Mouse (Mus musculus) gastrocnemius, postnatal 14 days (tissue): ENCODE data around the gene Elmo2. TPM values are rescaled to one million over a fixed set of nuclear protein-coding genes. Genes with fewer than 3 reads are reported as not detected.
A peak's percentile ranks its signal among the peaks of the same experiment; 100 is the strongest.

ENCODE experiments used
- DNase-seq: peaks from one replicate; pipeline ENCODE4 v3.0.0; 2021; ENCODE audit warnings: mixed read lengths
- intact Hi-C: fragments of 180-260 bp; cut with DNase I; formaldehyde crosslinking; loops from one replicate; pipeline ENCODE4 v1.15.1; 2025; ENCODE audit warnings: low total_unique reads
- total RNA-seq, 2 experiments: library from RNA; stranded (reverse); gene quantifications; 2 replicates each; pipeline ENCODE4 v1.2.3; 2021

Gene Elmo2
- total RNA-seq, 2 experiments from 2014 or later, result 16.7 to 19.6 TPM

DNA sequence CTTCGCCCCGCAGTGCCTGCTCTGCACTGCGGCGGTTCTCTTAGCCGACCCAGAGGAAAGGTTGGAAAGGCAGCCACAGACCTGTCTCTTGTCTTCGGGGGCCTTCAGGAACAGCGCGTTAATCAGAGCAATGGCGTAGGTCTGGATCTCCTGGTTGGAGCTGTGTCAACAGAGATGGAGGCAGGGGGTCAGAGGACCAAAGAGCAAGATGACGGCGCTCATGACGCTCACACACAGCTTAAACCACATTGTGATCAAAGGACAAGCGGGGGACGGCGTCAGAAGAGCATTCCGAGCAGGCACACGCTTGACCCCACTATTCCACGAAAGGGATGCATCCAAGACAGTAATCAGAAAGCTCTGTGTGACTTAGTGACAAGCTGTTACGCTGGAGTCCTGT lies 21.5 kb downstream of the Elmo2 start:
- intact Hi-C loops, result no loop called here
- no peak for DNase-seq

DNA sequence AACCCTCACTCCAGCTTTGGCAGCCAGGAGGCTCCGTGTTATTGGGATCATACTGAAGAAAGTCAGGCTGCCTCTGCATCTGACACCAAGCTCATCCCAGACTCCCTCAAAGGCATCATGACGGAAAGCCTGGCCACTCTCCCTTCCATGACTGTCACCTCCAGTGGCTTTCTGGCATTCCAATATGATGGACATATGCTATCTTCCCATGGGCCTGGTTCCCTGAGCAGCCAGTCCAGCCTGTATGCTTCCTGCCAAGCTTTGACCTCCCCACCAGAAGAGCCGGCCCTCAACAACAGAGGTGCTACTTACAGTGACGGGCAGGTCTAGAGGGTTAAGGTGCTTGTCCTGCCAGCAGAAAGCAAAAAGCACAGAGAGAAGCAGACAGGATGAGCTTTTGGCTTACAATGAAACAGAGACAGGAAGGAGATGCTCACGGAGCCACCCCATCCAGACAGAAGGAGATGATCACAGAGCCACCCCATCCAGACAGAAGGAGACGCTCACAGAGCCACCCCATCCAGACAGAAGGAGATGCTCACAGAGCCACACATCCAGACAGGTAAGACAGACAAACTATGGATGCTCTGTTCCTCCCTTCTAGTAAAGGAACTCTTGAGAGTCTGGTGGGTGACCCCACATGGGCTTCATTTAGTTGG lies 22.8 kb downstream of the Elmo2 start:
- no peak for DNase-seq
- intact Hi-C loops, result no loop called here

- DNase-seq, result no peak
- intact Hi-C loops, result no loop called here
Measured at GRCm38 (mm10) chr2:165301409-165301808, 24.9 kb downstream of the Elmo2 start.

GRCm38 (mm10) chr2:165300885-165301284 lies 25.4 kb downstream of the Elmo2 start:
- no peak for DNase-seq
- intact Hi-C loops, result no loop called here

DNA sequence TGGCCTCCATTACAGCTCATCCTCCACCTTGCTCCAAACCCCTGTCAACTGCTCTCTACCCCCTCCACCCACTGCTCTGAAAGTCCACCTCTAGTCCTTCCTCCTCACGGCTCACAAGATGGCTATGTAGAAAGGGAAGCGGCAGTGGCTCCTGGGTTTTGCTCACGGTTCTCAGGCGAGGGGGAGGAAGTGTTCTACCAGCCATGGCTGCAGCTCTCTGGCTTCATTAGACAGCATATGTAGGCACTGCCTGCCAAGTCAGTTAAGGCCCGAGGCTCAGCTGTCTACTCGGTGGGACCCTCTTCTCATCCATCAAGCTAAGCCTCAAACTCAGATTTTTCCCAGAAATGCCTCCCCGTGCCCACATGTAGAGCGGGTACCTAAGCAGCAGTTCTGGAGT lies 25.9 kb downstream of the Elmo2 start:
- no peak for DNase-seq
- intact Hi-C loops, result no loop called here

- intact Hi-C loops, result no loop called here
- no peak for DNase-seq
Measured at GRCm38 (mm10) chr2:165297429-165297828, 28.9 kb downstream of the Elmo2 start.

GRCm38 (mm10) chr2:165296571-165296970 lies 29.7 kb downstream of the Elmo2 start:
- intact Hi-C loops, result no loop called here
- DNase-seq, result peak; percentile 56

DNA sequence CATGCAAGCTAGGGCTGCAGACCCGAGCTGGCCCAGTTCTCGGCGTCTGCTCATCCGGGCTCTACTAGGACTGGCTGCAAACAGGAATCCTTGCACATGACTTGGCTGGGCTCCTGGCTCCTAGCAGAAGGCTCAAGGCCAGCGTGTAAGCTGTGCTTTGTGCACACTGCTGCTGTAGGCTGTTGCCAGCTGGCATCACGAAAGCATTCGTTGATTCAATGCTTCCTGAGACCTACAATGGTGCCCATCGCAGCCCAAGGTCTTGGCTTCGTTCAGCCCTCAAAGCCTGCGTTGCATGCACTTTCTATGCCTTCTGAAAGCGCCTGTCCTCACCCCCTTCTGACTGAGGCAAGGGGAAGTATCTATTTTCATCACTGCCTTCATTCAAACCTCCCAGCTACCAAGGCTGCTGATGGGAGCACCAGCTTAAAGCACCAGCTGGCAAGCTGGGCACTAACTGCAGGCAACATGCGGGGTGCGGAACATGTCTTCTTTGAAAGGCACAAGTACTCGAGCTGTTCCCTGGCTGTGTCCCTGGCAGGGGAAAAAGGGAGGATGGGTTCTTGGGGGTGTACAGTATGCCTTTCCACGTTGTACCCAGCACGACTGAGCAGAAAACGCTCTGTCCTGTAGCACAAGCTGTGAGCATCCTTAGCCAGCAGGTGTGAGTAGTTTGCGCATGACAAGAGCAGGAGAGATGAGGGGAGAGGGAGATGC lies 37.8 kb downstream of the Elmo2 start:
- intact Hi-C loops, result no loop called here
- DNase-seq, result peak; percentile 85

DNA sequence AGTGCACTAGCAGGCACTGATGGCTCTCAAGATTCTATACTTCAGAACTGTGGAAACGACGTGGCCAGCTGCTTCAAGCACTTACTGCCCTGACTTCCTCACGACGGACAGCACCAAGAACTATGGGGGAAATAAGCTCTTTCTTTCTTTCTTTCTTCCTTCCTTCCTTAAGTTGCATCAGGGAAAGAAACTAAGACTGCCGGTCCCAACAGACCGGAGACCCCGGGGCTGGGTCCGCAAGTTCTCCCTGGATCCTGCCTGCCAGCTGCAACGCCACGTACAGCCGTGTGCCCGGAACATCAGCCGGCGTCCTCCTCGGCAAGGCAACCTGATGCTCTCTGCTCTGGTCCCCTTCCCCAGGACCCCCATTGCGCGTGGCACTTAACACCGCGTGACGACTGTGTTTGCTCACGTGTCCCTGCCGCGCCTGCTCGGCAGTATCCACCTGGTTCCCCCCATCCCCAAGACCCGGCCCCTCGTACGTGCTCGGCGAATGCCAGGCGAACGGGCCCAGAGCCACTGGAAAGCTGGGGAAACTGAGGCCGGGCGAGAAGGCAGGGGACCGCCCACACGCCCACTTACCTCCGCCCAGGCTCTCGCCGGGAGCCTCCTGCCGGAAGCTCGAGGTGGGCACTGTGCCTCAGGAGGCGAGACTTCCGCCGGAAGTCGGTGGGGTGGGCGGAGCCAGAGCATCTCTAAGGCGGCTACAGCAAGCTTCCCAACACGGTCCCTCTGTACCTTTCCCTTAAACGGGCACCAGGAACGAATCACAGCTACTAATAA lies 38.9 kb downstream of the Elmo2 start, which contains the start of gene Slc35c2:
Slc35c2 (minus strand) TSS at position 668 of the 783 bp plus-strand sequence.
- intact Hi-C loops, result no loop called here
- peak; percentile 91 for DNase-seq

DNA sequence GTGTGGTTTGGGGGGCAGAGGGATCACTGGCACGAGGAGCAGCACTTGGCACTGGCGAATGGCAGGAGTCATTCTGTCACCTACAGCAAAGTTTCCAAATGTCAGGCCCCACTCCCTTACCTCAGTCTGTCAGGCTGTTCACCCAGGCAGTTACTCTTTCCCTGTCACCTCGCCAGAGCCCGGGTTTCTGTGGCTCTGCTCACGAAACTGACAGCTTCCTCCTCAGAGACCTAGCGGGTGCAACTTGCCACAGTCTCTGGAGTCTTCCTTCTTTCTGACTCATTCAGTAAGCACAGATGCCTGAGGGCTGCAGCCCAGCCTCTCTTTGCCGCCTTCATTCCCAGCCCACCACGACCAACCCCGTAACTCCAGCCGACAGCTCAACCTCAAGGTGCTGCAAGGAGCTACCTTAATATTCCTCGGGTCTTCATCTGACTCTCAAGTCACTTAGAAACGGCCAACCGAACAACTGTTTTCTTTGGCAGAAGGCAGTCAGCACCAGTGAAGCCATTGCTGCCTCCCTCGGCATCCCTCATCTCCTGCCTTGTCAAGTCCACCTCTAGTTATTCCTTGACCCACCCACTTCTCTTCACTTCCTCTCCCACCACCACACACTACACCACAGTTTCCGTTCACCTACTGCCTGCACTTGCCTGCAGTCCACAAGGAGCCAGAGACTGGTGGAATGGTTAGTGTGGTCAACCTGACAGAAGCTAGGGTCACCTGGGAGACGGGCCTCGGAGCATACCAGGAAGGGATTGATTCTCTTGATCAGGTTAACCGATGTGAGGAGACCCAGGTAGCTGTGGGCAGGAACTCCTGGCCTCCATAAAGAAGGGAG lies 39.7 kb downstream of the Elmo2 start:
- intact Hi-C loops, result no loop called here
- DNase-seq, result no peak

DNA sequence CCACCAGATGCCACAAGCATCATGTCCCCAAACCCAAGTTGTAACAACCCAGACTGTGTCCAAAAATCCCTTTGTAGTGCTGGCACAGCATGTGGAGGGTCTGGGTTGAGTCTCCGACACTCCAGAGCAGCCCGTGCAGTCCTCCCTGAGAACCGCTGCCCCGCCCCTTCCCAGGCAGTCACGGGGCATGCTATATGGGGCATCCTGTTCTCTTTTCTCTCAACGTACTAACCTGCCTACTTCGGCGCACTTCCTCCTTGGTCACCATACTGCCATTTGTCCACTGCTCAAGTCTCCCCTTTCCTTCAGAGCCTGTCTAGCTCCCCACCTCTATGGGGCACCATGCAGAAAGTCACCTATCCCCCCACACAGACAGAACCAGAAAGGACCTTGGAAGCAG lies 40.7 kb downstream of the Elmo2 start:
- DNase-seq, result no peak
- intact Hi-C loops, result no loop called here

GRCm38 (mm10) chr2:165285034-165285433 lies 41.2 kb downstream of the Elmo2 start:
- intact Hi-C loops, result no loop called here
- DNase-seq, result no peak

- no peak for DNase-seq
- intact Hi-C loops, result loop anchor here (5.0 kb wide), 1 partner anchor 33 kb away; no protein-coding TSS in a partner anchor
Measured at GRCm38 (mm10) chr2:165284377-165284776, 41.9 kb downstream of the Elmo2 start.

GRCm38 (mm10) chr2:165283644-165284043 lies 42.6 kb downstream of the Elmo2 start:
- DNase-seq, result no peak
- intact Hi-C loops, result loop anchor here (5.0 kb wide), 1 partner anchor 34 kb away; no protein-coding TSS in a partner anchor

GRCm38 (mm10) chr2:165281779-165282311 lies 44.4 kb downstream of the Elmo2 start:
- intact Hi-C loops, result loop anchor here (5.0 kb wide), 1 partner anchor 35 kb away; no protein-coding TSS in a partner anchor
- peak; percentile 47 for DNase-seq

DNA sequence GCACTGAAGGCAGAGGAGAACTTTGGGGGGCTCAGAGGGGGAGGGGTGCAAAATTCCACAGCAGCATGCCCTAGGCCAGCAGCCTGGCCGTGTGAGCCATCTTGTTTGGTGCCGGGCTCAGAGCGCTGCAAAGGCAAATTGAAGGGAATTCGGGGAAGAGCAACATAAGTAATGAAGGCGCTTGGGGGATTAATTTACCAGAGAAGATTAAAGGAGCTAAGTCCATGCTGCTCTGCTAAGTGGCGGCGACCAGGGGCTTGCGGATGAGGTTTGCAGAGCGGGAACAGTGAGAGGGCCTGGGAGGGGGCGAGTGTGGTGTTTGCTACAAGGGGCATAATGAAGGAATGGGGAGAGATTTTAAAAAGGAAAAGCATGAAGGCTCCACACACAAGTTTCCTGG lies 46.9 kb downstream of the Elmo2 start:
- intact Hi-C loops, result loop anchor here (5.0 kb wide), 2 partner anchors 58 to 207 kb away; no protein-coding TSS in a partner anchor
- DNase-seq, result no peak

GRCm38 (mm10) chr2:165277188-165277740 lies 49.0 kb downstream of the Elmo2 start:
- DNase-seq, result no peak
- intact Hi-C loops, result loop anchor here (5.0 kb wide), 2 partner anchors 60 to 205 kb away; no protein-coding TSS in a partner anchor

- DNase-seq, result peak; percentile 73
- intact Hi-C loops, result loop anchor here (5.0 kb wide), 2 partner anchors 61 to 204 kb away; no protein-coding TSS in a partner anchor
Measured at GRCm38 (mm10) chr2:165275824-165276223, 50.5 kb downstream of the Elmo2 start.
